Mouse (Mus musculus): ENCODE results near the gene Strn4.

Strn4 gene

GRCm38 (mm10) chr7:16841561-16842560, 26.2 kb downstream of the Strn4 start:
- ATAC-seq (ENCODE audit: low TSS enrichment) = no peak

GRCm38 (mm10) chr7:16842645-16843063, 27.0 kb downstream of the Strn4 start, which contains the start of gene Prkd2:
Gene Prkd2, plus strand, starts transcription at chr7:16842902.
- ATAC-seq (ENCODE audit: low TSS enrichment) = peak; percentile 78

GRCm38 (mm10) chr7:16843441-16844171, 27.9 kb downstream of the Strn4 start:
- ATAC-seq (ENCODE audit: low TSS enrichment) = no peak

DNA sequence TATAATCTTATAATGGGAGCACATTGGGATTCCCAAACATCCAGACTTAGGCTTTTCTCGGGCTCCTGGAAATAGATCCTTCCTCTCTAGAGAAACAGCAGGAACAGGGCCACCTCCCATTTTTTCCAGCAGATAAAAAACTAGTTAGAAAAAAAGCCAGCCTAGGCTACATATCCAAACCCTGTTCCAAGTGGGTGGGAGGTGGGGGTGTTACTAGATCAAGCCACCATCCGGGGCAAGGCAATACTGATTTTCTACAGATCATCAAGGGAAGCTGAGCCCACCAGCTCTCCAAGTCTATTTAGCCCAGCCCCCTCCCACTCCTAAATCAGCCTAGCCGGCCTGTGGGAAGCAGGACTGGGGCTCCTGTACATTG, 29.0 kb downstream of the Strn4 start:
- ATAC-seq (ENCODE audit: low TSS enrichment) = 0 out of 2 replicates have a peak, but pooled peaks have one; percentile 14

DNA sequence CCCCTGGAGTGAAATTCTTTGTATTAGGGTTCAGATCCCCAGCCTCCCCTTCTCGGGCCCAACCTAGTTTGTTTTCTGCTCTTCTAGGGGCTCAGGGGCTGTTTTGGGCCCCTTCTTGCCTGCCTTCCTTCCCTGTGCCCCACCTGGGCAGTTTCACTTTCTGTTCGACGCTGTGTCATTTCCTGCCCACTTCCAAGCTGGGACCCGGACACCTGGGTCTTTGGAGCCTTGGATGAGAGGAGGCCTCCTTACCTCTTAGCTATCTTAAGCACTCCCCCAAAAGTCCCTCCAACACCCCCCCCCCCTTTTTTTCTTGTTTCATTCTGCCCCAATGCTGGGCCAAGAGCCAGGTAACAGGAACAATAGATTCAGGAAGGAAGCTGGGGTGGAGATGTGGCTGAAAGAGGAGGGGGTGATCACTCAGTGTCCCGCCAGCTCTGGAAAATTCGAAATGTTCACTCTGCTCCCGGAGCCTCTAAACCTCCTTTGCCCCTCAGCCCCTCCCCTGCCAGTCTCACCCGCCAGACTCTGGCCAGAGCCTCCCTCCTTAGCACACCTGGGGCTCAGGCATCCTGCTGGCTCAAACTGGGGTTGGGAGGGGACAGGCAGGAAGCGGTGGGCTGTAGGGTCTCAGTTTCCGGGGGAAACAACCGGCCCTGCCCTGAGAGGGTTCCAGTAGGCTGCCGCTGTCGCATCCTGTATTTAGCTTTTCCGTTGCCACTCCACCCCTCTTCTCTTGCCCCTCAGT, 29.6 kb downstream of the Strn4 start:
- no peak for ATAC-seq (ENCODE audit: low TSS enrichment)

DNA sequence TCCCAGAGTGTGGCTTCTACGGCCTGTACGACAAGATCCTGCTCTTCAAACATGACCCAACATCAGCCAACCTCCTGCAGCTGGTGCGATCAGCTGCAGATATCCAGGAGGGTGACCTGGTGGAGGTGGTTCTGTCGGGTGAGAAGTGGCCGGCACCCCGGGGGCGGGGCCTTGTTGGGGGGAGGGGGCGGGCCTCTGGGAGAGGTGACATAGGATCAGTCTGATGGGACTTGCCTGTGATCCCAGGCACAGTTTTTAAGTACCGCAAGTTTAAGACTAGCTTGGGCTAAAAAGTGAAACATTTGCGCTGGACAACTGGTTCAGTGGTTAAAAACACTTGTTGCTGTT, 30.1 kb downstream of the Strn4 start:
- ATAC-seq (ENCODE audit: low TSS enrichment) = no peak

DNA sequence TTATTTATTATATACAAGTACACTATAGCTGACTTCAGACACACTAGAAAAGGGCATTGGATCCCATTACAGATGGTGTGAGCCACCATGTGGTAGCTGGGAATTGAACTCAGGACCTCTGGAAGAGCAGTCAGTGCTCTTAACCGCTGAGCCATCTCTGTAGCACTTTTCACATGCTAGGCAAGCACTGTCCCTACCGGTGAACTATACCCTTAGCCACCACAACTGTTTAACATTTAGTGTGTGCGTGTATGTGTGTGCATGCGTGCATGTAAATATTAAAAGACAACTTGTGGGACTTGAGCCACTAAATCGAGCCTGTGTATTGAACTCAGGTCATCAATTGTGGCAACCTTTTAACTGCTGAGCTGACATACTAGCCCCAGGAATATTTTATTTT, 31.1 kb downstream of the Strn4 start:
- ATAC-seq (ENCODE audit: low TSS enrichment) = no peak

GRCm38 (mm10) chr7:16847507-16847906, 31.8 kb downstream of the Strn4 start:
- no peak for ATAC-seq (ENCODE audit: low TSS enrichment)

DNA sequence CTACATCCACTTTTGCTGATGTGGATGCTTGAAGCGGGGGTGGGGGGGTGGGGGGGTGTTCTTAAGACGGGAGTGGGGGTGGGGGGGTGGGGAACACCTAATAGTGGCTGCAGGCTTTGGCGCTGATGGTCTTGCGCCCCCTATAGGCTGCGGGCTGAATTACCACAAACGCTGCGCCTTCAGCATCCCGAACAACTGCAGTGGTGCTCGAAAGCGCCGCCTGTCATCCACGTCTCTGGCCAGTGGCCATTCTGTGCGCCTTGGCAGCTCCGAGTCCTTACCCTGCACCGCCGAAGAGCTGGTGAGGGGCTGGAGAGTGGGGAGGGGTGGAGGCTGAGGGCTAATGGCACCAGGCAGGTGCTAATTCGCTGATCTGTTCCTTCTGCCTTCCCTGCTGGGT, 32.9 kb downstream of the Strn4 start:
- 0 out of 2 replicates have a peak, but pooled peaks have one; percentile 36 for ATAC-seq (ENCODE audit: low TSS enrichment)

DNA sequence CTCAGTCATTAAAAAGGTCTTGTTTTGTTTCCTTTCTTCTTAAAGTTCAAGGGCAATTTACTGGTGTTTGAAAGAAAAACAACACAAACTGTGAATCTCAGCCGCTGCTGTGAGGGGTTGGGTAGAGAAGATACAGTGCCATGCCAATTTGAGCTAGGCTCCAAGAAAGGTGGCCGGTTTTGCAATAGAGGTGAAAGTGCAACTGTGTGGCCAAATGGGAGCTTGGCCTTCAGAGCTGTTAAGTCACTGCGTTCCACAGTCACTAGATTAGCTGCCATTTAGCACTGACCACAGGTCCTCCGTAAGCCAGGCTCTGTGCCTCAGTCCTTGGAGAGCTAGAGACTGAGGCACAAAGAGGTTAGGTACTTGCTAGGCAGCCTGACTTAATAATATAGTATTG, 35.9 kb downstream of the Strn4 start:
- ATAC-seq (ENCODE audit: low TSS enrichment) = no peak

DNA sequence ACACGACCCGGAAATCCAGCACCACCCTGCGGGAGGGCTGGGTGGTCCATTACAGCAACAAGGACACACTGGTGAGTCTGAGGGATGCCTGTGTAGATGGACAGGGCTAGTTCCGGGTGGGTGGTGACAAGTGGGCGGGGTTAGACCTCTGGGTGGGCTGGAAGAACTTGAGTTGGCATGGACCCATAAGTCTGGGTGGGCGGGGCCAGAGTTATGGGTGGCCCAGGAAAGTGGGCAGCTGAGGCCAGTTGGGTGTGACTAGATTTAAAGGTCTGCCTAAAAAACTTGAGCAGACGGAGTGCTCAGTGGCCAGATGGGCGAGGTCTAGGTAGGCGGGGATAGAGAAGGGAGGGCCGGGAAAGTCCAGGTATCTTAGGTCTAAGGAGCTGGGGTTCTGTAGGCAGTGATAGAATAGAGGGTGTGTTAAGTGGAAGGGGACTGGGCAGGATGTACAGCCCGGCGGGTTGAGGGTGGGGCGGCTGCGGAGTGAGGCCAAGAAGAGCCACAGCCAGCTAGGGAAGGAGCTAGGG, 37.7 kb downstream of the Strn4 start:
- ATAC-seq (ENCODE audit: low TSS enrichment) = peak; percentile 38; the same call in 1 of the 2 replicates

DNA sequence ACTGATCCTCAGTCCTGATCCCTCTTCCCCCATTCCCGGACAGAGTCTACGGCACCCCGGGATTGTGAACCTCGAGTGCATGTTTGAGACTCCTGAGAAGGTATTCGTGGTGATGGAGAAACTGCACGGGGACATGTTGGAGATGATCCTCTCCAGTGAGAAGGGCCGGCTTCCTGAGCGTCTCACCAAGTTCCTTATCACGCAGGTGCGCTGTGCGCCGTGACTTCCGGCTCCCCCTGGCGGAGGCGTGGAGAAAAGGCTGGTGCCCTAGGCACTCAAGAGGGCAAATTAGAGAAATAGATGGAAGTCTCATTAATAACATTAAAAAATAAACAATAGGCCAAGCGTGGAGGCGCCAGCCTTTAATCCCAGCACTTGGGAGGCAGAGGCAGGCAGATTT, 42.6 kb downstream of the Strn4 start:
- ATAC-seq (ENCODE audit: low TSS enrichment) = 0 out of 2 replicates have a peak, but pooled peaks have one; percentile 29

GRCm38 (mm10) chr7:16859902-16860651, 44.4 kb downstream of the Strn4 start:
- no peak for ATAC-seq (ENCODE audit: low TSS enrichment)

- no peak for ATAC-seq (ENCODE audit: low TSS enrichment)
Observed at GRCm38 (mm10) chr7:16867488-16867887, 51.8 kb downstream of the Strn4 start.

- peak; percentile 97 for ATAC-seq (ENCODE audit: low TSS enrichment)
Observed at GRCm38 (mm10) chr7:16869497-16869896, 53.8 kb downstream of the Strn4 start.

- no peak for ATAC-seq (ENCODE audit: low TSS enrichment)
Observed at GRCm38 (mm10) chr7:16871600-16871999, 55.9 kb downstream of the Strn4 start.

DNA sequence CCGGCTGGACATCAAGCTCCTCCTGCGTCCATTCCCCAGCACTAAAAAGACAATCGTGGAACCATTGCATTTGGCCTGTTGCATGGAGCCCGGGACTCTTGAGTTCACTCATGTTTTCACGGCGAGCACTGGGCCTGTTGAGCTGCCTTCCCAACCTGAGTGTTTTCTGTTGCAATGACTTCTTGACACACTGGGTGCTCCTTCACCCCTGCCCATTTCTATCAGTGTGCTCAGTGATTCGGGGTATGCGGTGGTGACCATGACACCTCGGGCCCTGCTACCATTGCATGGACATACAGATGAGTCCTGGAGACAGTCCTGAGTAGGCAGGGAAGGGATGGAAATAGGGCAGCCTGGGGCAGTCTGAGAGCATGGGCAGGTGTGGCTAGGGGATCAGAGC, 56.8 kb downstream of the Strn4 start:
- no peak for ATAC-seq (ENCODE audit: low TSS enrichment)

- no peak for ATAC-seq (ENCODE audit: low TSS enrichment)
Observed at GRCm38 (mm10) chr7:16873392-16873791, 57.7 kb downstream of the Strn4 start.

DNA sequence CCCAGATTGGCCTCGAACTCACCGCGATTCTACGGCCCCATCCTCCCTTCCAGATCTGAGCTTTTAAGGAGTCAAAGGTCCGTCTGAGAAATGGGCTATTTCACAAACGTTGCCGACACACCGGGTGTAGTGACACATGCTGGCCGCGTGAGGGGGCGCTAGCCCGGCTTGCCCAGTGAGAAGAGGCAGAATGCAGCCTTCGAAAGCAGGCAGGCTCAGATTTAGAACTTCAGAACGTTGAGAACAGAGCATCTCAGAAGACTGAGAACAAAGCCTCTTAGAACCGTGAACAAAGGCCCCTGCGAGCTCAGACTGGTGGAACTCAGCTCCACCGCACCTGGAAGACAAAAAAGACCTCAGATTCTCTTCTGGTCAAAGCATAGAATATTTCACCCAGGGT, 58.5 kb downstream of the Strn4 start:
- peak; percentile 17; the same call in 1 of the 2 replicates for ATAC-seq (ENCODE audit: low TSS enrichment)

DNA sequence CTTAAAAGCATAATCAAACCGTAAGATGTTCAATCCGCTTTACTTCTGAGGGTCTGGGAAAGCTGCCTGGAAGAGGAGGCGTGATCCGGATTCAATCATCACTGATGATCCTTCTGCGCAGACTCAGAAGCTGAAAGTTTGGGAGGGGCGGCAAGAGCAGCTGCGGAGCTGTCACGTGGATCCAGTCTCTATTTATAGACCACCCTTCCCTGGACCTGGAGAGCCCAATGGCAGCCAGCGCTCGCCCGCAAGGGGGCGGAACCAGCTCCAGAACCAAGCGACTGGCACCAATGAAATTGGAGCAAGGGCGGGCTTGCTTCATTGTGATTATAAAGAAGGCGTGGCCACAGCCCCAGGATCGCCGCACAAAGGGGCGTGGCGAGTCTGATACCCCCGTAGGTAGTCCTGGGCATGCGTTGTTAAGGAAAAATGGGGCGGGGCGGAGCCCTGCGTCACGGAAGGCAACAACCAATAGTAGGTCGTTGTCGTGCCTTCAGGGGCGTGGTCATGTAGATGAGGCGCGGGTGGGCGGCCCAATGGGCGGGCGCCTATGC, 59.1 kb downstream of the Strn4 start:
- ATAC-seq (ENCODE audit: low TSS enrichment) = peak; percentile 86

- no peak for ATAC-seq (ENCODE audit: low TSS enrichment)
Observed at GRCm38 (mm10) chr7:16875310-16875325, 59.4 kb downstream of the Strn4 start, which contains the start of gene Dact3. Gene Dact3, plus strand, starts transcription at chr7:16875317.
